Mouse (Mus musculus): ENCODE measurements around the gene Mslnl. TPM values are rescaled to one million over a fixed set of nuclear protein-coding genes. Genes with fewer than 3 reads are reported as not detected.

Mslnl gene
- polyA plus RNA-seq, 1 experiment = 0.65 TPM

- TF ChIP-seq CTCF (IDR thresholded peaks at IDR 0.05; ENCODE audit: control insufficient read depth, insufficient read depth, insufficient replicate concordance, low read depth, low read length) (no peak), POLR2A (IDR thresholded peaks at IDR 0.05; ENCODE audit: control insufficient read depth, low read depth, low read length) (no peak)
- no peaks in the 10 kb centered on the region for H3K27me3 ChIP-seq (ENCODE audit: control insufficient read depth, insufficient read depth, low read length)
- H3K27ac ChIP-seq (ENCODE audit: control insufficient read depth, insufficient read depth, low read depth, low read length) = no peak overlapping the region
- no peaks in the 10 kb centered on the region for H3K4me1 ChIP-seq (ENCODE audit: control insufficient read depth, insufficient read depth, low read length)
- H3K4me3 ChIP-seq (ENCODE audit: control insufficient read depth, low read depth, low read length) = no peak overlapping the region
- no peaks in the 10 kb centered on the region for H3K36me3 ChIP-seq (ENCODE audit: control insufficient read depth, insufficient read depth, low read length)
Observed at GRCm38 (mm10) chr17:25755627-25756377, 20.0 kb downstream of the Mslnl start.

- H3K27me3 ChIP-seq (ENCODE audit: control insufficient read depth, insufficient read depth, low read length) = no peaks in the 10 kb centered on the region
- TF ChIP-seq CTCF (IDR thresholded peaks at IDR 0.05; ENCODE audit: control insufficient read depth, insufficient read depth, insufficient replicate concordance, low read depth, low read length) (no peak), POLR2A (IDR thresholded peaks at IDR 0.05; ENCODE audit: control insufficient read depth, low read depth, low read length) (no peak)
- H3K36me3 ChIP-seq (ENCODE audit: control insufficient read depth, insufficient read depth, low read length) = no peaks in the 10 kb centered on the region
- no peak overlapping the region for H3K4me3 ChIP-seq (ENCODE audit: control insufficient read depth, low read depth, low read length)
- no peak overlapping the region for H3K27ac ChIP-seq (ENCODE audit: control insufficient read depth, insufficient read depth, low read depth, low read length)
- H3K4me1 ChIP-seq (ENCODE audit: control insufficient read depth, insufficient read depth, low read length) = no peaks in the 10 kb centered on the region
Observed at GRCm38 (mm10) chr17:25756378-25757242, 20.8 kb downstream of the Mslnl start.

GRCm38 (mm10) chr17:25757691-25758090 is 21.8 kb downstream of the Mslnl start:
- Histone ChIP-seq H3K4me1 (ENCODE audit: control insufficient read depth, insufficient read depth, low read length) (no peaks in the 10 kb centered on the region), H3K27me3 (ENCODE audit: control insufficient read depth, insufficient read depth, low read length) (no peaks in the 10 kb centered on the region), H3K27ac (ENCODE audit: control insufficient read depth, insufficient read depth, low read depth, low read length) (no peak overlapping the region), H3K4me3 (ENCODE audit: control insufficient read depth, low read depth, low read length) (no peak overlapping the region), H3K36me3 (ENCODE audit: control insufficient read depth, insufficient read depth, low read length) (no peaks in the 10 kb centered on the region)
- TF ChIP-seq CTCF (IDR thresholded peaks at IDR 0.05; ENCODE audit: control insufficient read depth, insufficient read depth, insufficient replicate concordance, low read depth, low read length) (no peak), POLR2A (IDR thresholded peaks at IDR 0.05; ENCODE audit: control insufficient read depth, low read depth, low read length) (no peak)

- Histone ChIP-seq H3K36me3 (ENCODE audit: control insufficient read depth, insufficient read depth, low read length) (no peaks in the 10 kb centered on the region), H3K4me1 (ENCODE audit: control insufficient read depth, insufficient read depth, low read length) (peaks cover 3% of the 10 kb centered on the region; the same call in 1 of the 2 replicates), H3K27me3 (ENCODE audit: control insufficient read depth, insufficient read depth, low read length) (no peaks in the 10 kb centered on the region), H3K27ac (ENCODE audit: control insufficient read depth, insufficient read depth, low read depth, low read length) (no peak overlapping the region), H3K4me3 (ENCODE audit: control insufficient read depth, low read depth, low read length) (peak overlapping the region; percentile 41)
- TF ChIP-seq CTCF (IDR thresholded peaks at IDR 0.05; ENCODE audit: control insufficient read depth, insufficient read depth, insufficient replicate concordance, low read depth, low read length) = no peak
- TF ChIP-seq POLR2A (IDR thresholded peaks at IDR 0.05; ENCODE audit: control insufficient read depth, low read depth, low read length) = no peak
Observed at GRCm38 (mm10) chr17:25760148-25760547, 24.3 kb downstream of the Mslnl start.

- Histone ChIP-seq H3K4me1 (ENCODE audit: control insufficient read depth, insufficient read depth, low read length) (peaks cover 3% of the 10 kb centered on the region; the same call in 1 of the 2 replicates), H3K27ac (ENCODE audit: control insufficient read depth, insufficient read depth, low read depth, low read length) (0 out of 2 replicates have a peak overlapping the region, but pooled peaks have one; percentile 5), H3K27me3 (ENCODE audit: control insufficient read depth, insufficient read depth, low read length) (no peaks in the 10 kb centered on the region), H3K36me3 (ENCODE audit: control insufficient read depth, insufficient read depth, low read length) (no peaks in the 10 kb centered on the region), H3K4me3 (ENCODE audit: control insufficient read depth, low read depth, low read length) (peak overlapping the region; percentile 17)
- TF ChIP-seq POLR2A (IDR thresholded peaks at IDR 0.05; ENCODE audit: control insufficient read depth, low read depth, low read length) (no peak), CTCF (IDR thresholded peaks at IDR 0.05; ENCODE audit: control insufficient read depth, insufficient read depth, insufficient replicate concordance, low read depth, low read length) (no peak)
Observed at GRCm38 (mm10) chr17:25761561-25761970, 25.7 kb downstream of the Mslnl start.

GRCm38 (mm10) chr17:25762591-25762990 is 26.7 kb downstream of the Mslnl start:
- no peak overlapping the region for H3K27ac ChIP-seq (ENCODE audit: control insufficient read depth, insufficient read depth, low read depth, low read length)

GRCm38 (mm10) chr17:25765886-25766285 is 30.0 kb downstream of the Mslnl start:
- H3K4me1 ChIP-seq (ENCODE audit: control insufficient read depth, insufficient read depth, low read length) = peaks cover 3% of the 10 kb centered on the region; the same call in 1 of the 2 replicates
- no peak overlapping the region for H3K4me3 ChIP-seq (ENCODE audit: control insufficient read depth, low read depth, low read length)
- no peaks in the 10 kb centered on the region for H3K36me3 ChIP-seq (ENCODE audit: control insufficient read depth, insufficient read depth, low read length)
- no peak overlapping the region for H3K27ac ChIP-seq (ENCODE audit: control insufficient read depth, insufficient read depth, low read depth, low read length)
- TF ChIP-seq CTCF (IDR thresholded peaks at IDR 0.05; ENCODE audit: control insufficient read depth, insufficient read depth, insufficient replicate concordance, low read depth, low read length) = no peak
- TF ChIP-seq POLR2A (IDR thresholded peaks at IDR 0.05; ENCODE audit: control insufficient read depth, low read depth, low read length) = no peak
- no peaks in the 10 kb centered on the region for H3K27me3 ChIP-seq (ENCODE audit: control insufficient read depth, insufficient read depth, low read length)

More at GRCm38 (mm10) chr17:25762591-25762990, 26.7 kb downstream of the Mslnl start:
- Histone ChIP-seq H3K4me3 (ENCODE audit: control insufficient read depth, low read depth, low read length) (peak overlapping the region; percentile 10; the same call in 1 of the 2 replicates), H3K27me3 (ENCODE audit: control insufficient read depth, insufficient read depth, low read length) (no peaks in the 10 kb centered on the region), H3K36me3 (ENCODE audit: control insufficient read depth, insufficient read depth, low read length) (no peaks in the 10 kb centered on the region), H3K4me1 (ENCODE audit: control insufficient read depth, insufficient read depth, low read length) (peaks cover 3% of the 10 kb centered on the region; the same call in 1 of the 2 replicates)
- TF ChIP-seq CTCF (IDR thresholded peaks at IDR 0.05; ENCODE audit: control insufficient read depth, insufficient read depth, insufficient replicate concordance, low read depth, low read length) (no peak), POLR2A (IDR thresholded peaks at IDR 0.05; ENCODE audit: control insufficient read depth, low read depth, low read length) (no peak)
